14 mouse cellular contexts compared by ENCODE assay signal in genomic region chr13:6690607-6691006, GRCm38 (mm10). TPM values are rescaled to one million over a fixed set of nuclear protein-coding genes. Genes with fewer than 3 reads are reported as not detected.
A peak's percentile ranks its signal among the peaks of the same experiment; 100 is the strongest.
DNase-seq lines count a peak whose midpoint lies in the region; ATAC-seq and TF ChIP-seq lines count a peak whose summit lies in the region.
"Had no signal": no experiment of that assay in that cellular context is flagged by ENCODE, and none has a peak within 500 bp of the region (broad histone marks: within the 10 kb centered on the region; RNA-seq: fewer than 3 reads in every experiment).

No protein-coding gene starts in this region.

- DNase-seq in cerebellum, adult 2 months, result no peak
- DNase-seq in hindbrain, embryonic 10.5 days (ENCODE audit: low spot score), result no peak
- no peak for DNase-seq in lung, adult 2 months
- DNase-seq in retina, postnatal 1 day, result no peak
- DNase-seq: gastrocnemius, postnatal 25 days had no signal

- no peak overlapping the region for H3K4me2 ChIP-seq in hindbrain, embryonic 12.5 days (replicated peaks)
- H3K4me2 ChIP-seq in lung, embryonic 16.5 days (ENCODE audit: low read depth, low read length), result no peak overlapping the region
- no peak overlapping the region for H3K4me2 ChIP-seq in intestine, embryonic 15.5 days (replicated peaks)
- H3K4me2 ChIP-seq: embryonic facial prominence, embryonic 15.5 days; heart, embryonic 13.5 days; neural tube, embryonic 13.5 days had no signal

- WGBS in cerebellum, adult 2 months, result 82% methylated on average over 3 of the region's 3 CpGs
- WGBS in hindbrain, embryonic 12.5 days, result 74% methylated on average over 3 of the region's 3 CpGs
- WGBS in hindbrain, embryonic 10.5 days, result 77% methylated on average over 3 of the region's 3 CpGs
- 72% methylated on average over 3 of the region's 3 CpGs for WGBS in lung, embryonic 16.5 days
- 65% methylated on average over 3 of the region's 3 CpGs for WGBS in lung, adult 2 months
- 78% methylated on average over 3 of the region's 3 CpGs for WGBS in intestine, embryonic 15.5 days

- no peak for TF ChIP-seq CTCF in cerebellum, adult 2 months (IDR thresholded peaks at IDR 0.05; ENCODE audit: borderline replicate concordance, insufficient read depth, low read depth, low read length)
- no peak for TF ChIP-seq CTCF in lung, adult 2 months (IDR thresholded peaks at IDR 0.05; ENCODE audit: insufficient read depth, low read length)

- 0 out of 2 replicates have a peak, but pooled peaks have one; percentile 26 for ATAC-seq in cerebellum, adult (ENCODE audit: insufficient number of reproducible peaks, low FRiP score, low TSS enrichment)
- ATAC-seq in hindbrain, embryonic 12.5 days (ENCODE audit: low FRiP score), result 0 out of 2 replicates have a peak, but pooled peaks have one; percentile 19
- ATAC-seq in lung, embryonic 16.5 days (ENCODE audit: low read depth), result peak; percentile 31; the same call in 1 of the 2 replicates
- ATAC-seq in intestine, embryonic 15.5 days, result 0 out of 2 replicates have a peak, but pooled peaks have one; percentile 19

- H3K4me1 ChIP-seq in cerebellum, adult 2 months (ENCODE audit: control insufficient read depth, insufficient read depth, low read length), result no peaks in the 10 kb centered on the region
- no peaks in the 10 kb centered on the region for H3K4me1 ChIP-seq in hindbrain, embryonic 12.5 days
- no peaks in the 10 kb centered on the region for H3K4me1 ChIP-seq in hindbrain, embryonic 10.5 days (replicated peaks)
- H3K4me1 ChIP-seq in lung, embryonic 16.5 days (replicated peaks; ENCODE audit: control insufficient read depth, insufficient read depth, low read length), result no peaks in the 10 kb centered on the region
- no peaks in the 10 kb centered on the region for H3K4me1 ChIP-seq in lung, adult 2 months (ENCODE audit: control insufficient read depth, insufficient read depth, low read length)
- H3K4me1 ChIP-seq in intestine, embryonic 15.5 days (replicated peaks), result no peaks in the 10 kb centered on the region
- H3K4me1 ChIP-seq: embryonic facial prominence, embryonic 15.5 days; forebrain, embryonic 10.5 days; heart, embryonic 13.5 days; neural tube, embryonic 13.5 days had no signal

- no peaks in the 10 kb centered on the region for H3K9me3 ChIP-seq in hindbrain, embryonic 12.5 days (replicated peaks)
- H3K9me3 ChIP-seq in hindbrain, embryonic 10.5 days, result no peaks in the 10 kb centered on the region
- no peaks in the 10 kb centered on the region for H3K9me3 ChIP-seq in lung, embryonic 16.5 days (ENCODE audit: control insufficient read depth, low read length)
- H3K9me3 ChIP-seq in intestine, embryonic 15.5 days, result no peaks in the 10 kb centered on the region
- H3K9me3 ChIP-seq: embryonic facial prominence, embryonic 15.5 days; forebrain, embryonic 10.5 days; G1E; heart, embryonic 13.5 days; neural tube, embryonic 13.5 days had no signal

- H3K27ac ChIP-seq in cerebellum, adult 2 months (ENCODE audit: insufficient read depth, low read length), result no peak overlapping the region
- no peak overlapping the region for H3K27ac ChIP-seq in hindbrain, embryonic 12.5 days
- H3K27ac ChIP-seq in hindbrain, embryonic 10.5 days, result no peak overlapping the region
- H3K27ac ChIP-seq in lung, embryonic 16.5 days (ENCODE audit: low read length), result no peak overlapping the region
- no peak overlapping the region for H3K27ac ChIP-seq in intestine, embryonic 15.5 days
- H3K27ac ChIP-seq: embryonic facial prominence, embryonic 15.5 days; forebrain, embryonic 10.5 days; heart, embryonic 13.5 days; neural tube, embryonic 13.5 days had no signal

- no peak for TF ChIP-seq POLR2A in cerebellum, adult 2 months (IDR thresholded peaks at IDR 0.05; ENCODE audit: borderline replicate concordance, insufficient read depth, low read length)
- no peak for TF ChIP-seq POLR2A in lung, adult 2 months (IDR thresholded peaks at IDR 0.05; ENCODE audit: borderline replicate concordance, extremely low read depth, low read depth, low read length)

- no peaks in the 10 kb centered on the region for H3K36me3 ChIP-seq in hindbrain, embryonic 12.5 days
- H3K36me3 ChIP-seq in hindbrain, embryonic 10.5 days, result no peaks in the 10 kb centered on the region
- no peaks in the 10 kb centered on the region for H3K36me3 ChIP-seq in lung, embryonic 16.5 days (ENCODE audit: control insufficient read depth, insufficient read depth, low read length)
- no peaks in the 10 kb centered on the region for H3K36me3 ChIP-seq in intestine, embryonic 15.5 days
- H3K36me3 ChIP-seq: embryonic facial prominence, embryonic 15.5 days; forebrain, embryonic 10.5 days; G1E; heart, embryonic 13.5 days; neural tube, embryonic 13.5 days had no signal

- no peaks in the 10 kb centered on the region for H3K27me3 ChIP-seq in cerebellum, adult 2 months (ENCODE audit: control insufficient read depth, insufficient read depth, low read length)
- H3K27me3 ChIP-seq in hindbrain, embryonic 12.5 days, result no peaks in the 10 kb centered on the region
- H3K27me3 ChIP-seq in hindbrain, embryonic 10.5 days (ENCODE audit: insufficient read depth, poor library complexity, severe bottlenecking), result no peaks in the 10 kb centered on the region
- no peaks in the 10 kb centered on the region for H3K27me3 ChIP-seq in lung, embryonic 16.5 days (ENCODE audit: control insufficient read depth, insufficient read depth, low read depth, low read length)
- H3K27me3 ChIP-seq in intestine, embryonic 15.5 days (replicated peaks), result no peaks in the 10 kb centered on the region
- H3K27me3 ChIP-seq: embryonic facial prominence, embryonic 15.5 days; heart, embryonic 13.5 days; neural tube, embryonic 13.5 days had no signal

- H3K9ac ChIP-seq in hindbrain, embryonic 12.5 days, result no peak overlapping the region
- no peak overlapping the region for H3K9ac ChIP-seq in lung, embryonic 16.5 days (ENCODE audit: low read length)
- no peak overlapping the region for H3K9ac ChIP-seq in intestine, embryonic 15.5 days
- H3K9ac ChIP-seq: embryonic facial prominence, embryonic 15.5 days; heart, embryonic 13.5 days; neural tube, embryonic 13.5 days had no signal

- no peak overlapping the region for H3K4me3 ChIP-seq in cerebellum, adult 2 months (replicated peaks; ENCODE audit: insufficient read depth, low read depth, low read length)
- no peak overlapping the region for H3K4me3 ChIP-seq in hindbrain, embryonic 12.5 days
- no peak overlapping the region for H3K4me3 ChIP-seq in hindbrain, embryonic 10.5 days
- H3K4me3 ChIP-seq in lung, embryonic 16.5 days (ENCODE audit: low read length), result no peak overlapping the region
- no peak overlapping the region for H3K4me3 ChIP-seq in lung, adult 2 months (replicated peaks; ENCODE audit: extremely low read depth, low read depth, low read length)
- no peak overlapping the region for H3K4me3 ChIP-seq in intestine, embryonic 15.5 days (replicated peaks)
- H3K4me3 ChIP-seq: embryonic facial prominence, embryonic 15.5 days; forebrain, embryonic 10.5 days; heart, embryonic 13.5 days; neural tube, embryonic 13.5 days had no signal

RNA-seq across cellular contexts. Expression of gene Pfkp, which starts 42.0 kb away (rescaled TPM):
- polyA plus RNA-seq in cerebellum, adult 2 months (2012; rRNA removed), result 204 and 235 TPM in 2 replicates
- polyA plus RNA-seq in hindbrain, embryonic 12.5 days (2016; fragmentation: Nextera tagmentation; extraction: Ambion mirVana), result 84.9 and 91.5 TPM in 2 replicates
- polyA plus RNA-seq in hindbrain, embryonic 10.5 days (2016; fragmentation: Nextera tagmentation; extraction: Ambion mirVana), result 19.0 and 32.8 TPM in 2 replicates
- 29.5 and 34.6 TPM in 2 replicates for polyA plus RNA-seq in lung, embryonic 16.5 days (2015; fragmentation: Nextera tagmentation; extraction: Ambion mirVana)
- 60.3 and 79.6 TPM in 2 replicates for polyA plus RNA-seq in lung, adult 2 months (2012; rRNA removed)
- polyA plus RNA-seq in intestine, embryonic 15.5 days (2015; fragmentation: Nextera tagmentation; extraction: Ambion mirVana), result 98.5 and 102 TPM in 2 replicates
